Mouse (Mus musculus) embryonic facial prominence, embryonic 13.5 days (tissue): ENCODE results near the gene Lce1f. TPM values are rescaled to one million over a fixed set of nuclear protein-coding genes. Genes with fewer than 3 reads are reported as not detected.

ENCODE experiments used
- ATAC-seq: fragments of 200-750 bp; cut with Nextera tagmentation; 2 replicates; pipeline ENCODE4 v1.8.0; 2017; ENCODE audit warnings: low read depth; ENCODE audit not compliant: insufficient number of reproducible peaks, insufficient read depth, low FRiP score, low TSS enrichment
- H3K27ac ChIP-seq: fragments of 300-500 bp; sonication (generic); 2 replicates; pipeline ENCODE4 v1.5.1; 2015; ENCODE audit warnings: moderate library complexity, mild to moderate bottlenecking, inconsistent platforms
- H3K27me3 ChIP-seq: fragments of 300-500 bp; sonication (generic); 2 replicates; pipeline ENCODE4 v1.6.1; 2015; ENCODE audit warnings: mild to moderate bottlenecking, inconsistent platforms
- H3K36me3 ChIP-seq: fragments of 300-500 bp; sonication (generic); 2 replicates; pipeline ENCODE4 v1.6.1; 2015; ENCODE audit warnings: mild to moderate bottlenecking, inconsistent platforms
- H3K4me1 ChIP-seq: fragments of 300-500 bp; sonication (generic); 2 replicates; pipeline ENCODE4 v1.6.1; 2015; ENCODE audit warnings: inconsistent platforms
- H3K4me2 ChIP-seq: fragments of 300-500 bp; sonication (generic); 2 replicates; pipeline ENCODE4 v1.6.1; 2015; ENCODE audit warnings: moderate library complexity, mild to moderate bottlenecking, inconsistent platforms
- H3K4me3 ChIP-seq: fragments of 300-500 bp; sonication (generic); 2 replicates; pipeline ENCODE4 v1.5.1; 2015; ENCODE audit warnings: mild to moderate bottlenecking, inconsistent platforms
- H3K9ac ChIP-seq: fragments of 300-500 bp; sonication (generic); 2 replicates; pipeline ENCODE4 v1.6.1; 2015; ENCODE audit warnings: mild to moderate bottlenecking, inconsistent platforms
- H3K9me3 ChIP-seq: fragments of 300-500 bp; sonication (generic); 2 replicates; pipeline ENCODE4 v1.6.1; 2016; ENCODE audit warnings: inconsistent platforms
- WGBS: fragments of 180-500 bp; shearing (Covaris S2); methylation state at CpG from one replicate; pipeline ENCODE4 v1.1.7; 2015; ENCODE audit warnings: mixed read lengths; 5-methylcytosine and 5-hydroxymethylcytosine counted together
- polyA plus RNA-seq: library from polyadenylated mRNA; unstranded; fragments of >200 nt; fragmentation: Nextera tagmentation; extraction: Ambion mirVana; gene quantifications from 2 replicates; pipeline ENCODE4 v1.2.1, GENCODE M21; 2015

Gene Lce1f
- polyA plus RNA-seq, 1 experiment from 2014 or later, result not detected

GRCm38 (mm10) chr3:92678947-92679346, 41.2 kb downstream of the Lce1f start, which contains the start of gene Lce1c:
Lce1c (plus strand) TSS chr3:92679247.
- no peaks in the 10 kb centered on the region for H3K4me1 ChIP-seq
- H3K27ac ChIP-seq, result no peak within 1 kb of the TSS
- H3K9ac ChIP-seq, result no peak within 1 kb of the TSS
- 92% methylated on average over 4 of the region's 4 CpGs for WGBS
- no peaks in the 10 kb centered on the region for H3K36me3 ChIP-seq
- ATAC-seq, result no peak
- no peak within 1 kb of the TSS for H3K4me2 ChIP-seq
- H3K9me3 ChIP-seq, result no peaks in the 10 kb centered on the region
- H3K27me3 ChIP-seq, result no peaks in the 10 kb centered on the region
- no peak within 1 kb of the TSS for H3K4me3 ChIP-seq

- no peaks in the 10 kb centered on the region for H3K27me3 ChIP-seq
- no peak within 1 kb of the TSS for H3K4me2 ChIP-seq
- no peak within 1 kb of the TSS for H3K9ac ChIP-seq
- H3K9me3 ChIP-seq, result no peaks in the 10 kb centered on the region
- H3K4me3 ChIP-seq, result no peak within 1 kb of the TSS
- H3K27ac ChIP-seq, result no peak within 1 kb of the TSS
- no peak for ATAC-seq
- H3K36me3 ChIP-seq, result no peaks in the 10 kb centered on the region
- no peaks in the 10 kb centered on the region for H3K4me1 ChIP-seq
Measured at GRCm38 (mm10) chr3:92670215-92670614, 49.9 kb downstream of the Lce1f start, which contains the start of gene Lce1a2. Lce1a2 (minus strand) TSS chr3:92670315.

Other genes starting within 250 kb of the Lce1f start
- 21.6 and 26.7 TPM in 2 replicates for gene Sprr1a, start 234.5 kb downstream of the Lce1f start, polyA plus RNA-seq
- not detected in 2 replicates for gene Sprr4, start 219.9 kb downstream of the Lce1f start, polyA plus RNA-seq
- gene 2310046K23Rik, start 185.8 kb downstream of the Lce1f start, polyA plus RNA-seq, result not detected in 2 replicates
- gene Ivl, start 146.6 kb downstream of the Lce1f start, polyA plus RNA-seq, result 0.14 TPM in 1 of 2 replicates, not detected in the other
- not detected in 2 replicates for gene Smcp, start 131.4 kb downstream of the Lce1f start, polyA plus RNA-seq
- gene 2210017I01Rik, start 112.9 kb downstream of the Lce1f start, polyA plus RNA-seq, result not detected in 2 replicates
- not detected in 2 replicates for gene Lce6a, start 98.7 kb downstream of the Lce1f start, polyA plus RNA-seq
- not detected in 2 replicates for gene Lce1a1, start 72.0 kb downstream of the Lce1f start, polyA plus RNA-seq
- gene Lce1b, start 63.4 kb downstream of the Lce1f start, polyA plus RNA-seq, result not detected in 2 replicates
- gene Lce1a2, start 50.0 kb downstream of the Lce1f start, polyA plus RNA-seq, result not detected in 2 replicates
- gene Lce1c, start 41.1 kb downstream of the Lce1f start, polyA plus RNA-seq, result not detected in 2 replicates
- gene Lce1d, start 33.1 kb downstream of the Lce1f start, polyA plus RNA-seq, result not detected in 2 replicates
- gene Lce1e, start 11.3 kb downstream of the Lce1f start, polyA plus RNA-seq, result not detected in 2 replicates
- not detected in 2 replicates for gene Gm38119, start 18.7 kb upstream of the Lce1f start, polyA plus RNA-seq
- not detected in 2 replicates for gene Lce1g, start 32.0 kb upstream of the Lce1f start, polyA plus RNA-seq
- gene Lce1h, start 44.7 kb upstream of the Lce1f start, polyA plus RNA-seq, result not detected in 2 replicates
- not detected in 2 replicates for gene Lce1i, start 58.5 kb upstream of the Lce1f start, polyA plus RNA-seq
- gene Lce1j, start 70.2 kb upstream of the Lce1f start, polyA plus RNA-seq, result not detected in 2 replicates
- gene Lce1k, start 87.5 kb upstream of the Lce1f start, polyA plus RNA-seq, result not detected in 2 replicates
- gene Kprp, start 106.9 kb upstream of the Lce1f start, polyA plus RNA-seq, result not detected in 2 replicates
- not detected in 2 replicates for gene Lce1l, start 130.9 kb upstream of the Lce1f start, polyA plus RNA-seq
- not detected in 2 replicates for gene 2310050C09Rik, start 149.9 kb upstream of the Lce1f start, polyA plus RNA-seq
- 0.42 TPM in 1 of 2 replicates, not detected in the other for gene Lce3a, start 205.9 kb upstream of the Lce1f start, polyA plus RNA-seq
- gene Lce3b, start 212.6 kb upstream of the Lce1f start, polyA plus RNA-seq, result not detected in 2 replicates
- not detected in 2 replicates for gene Lce3c, start 224.1 kb upstream of the Lce1f start, polyA plus RNA-seq
- not detected in 2 replicates for gene Lce3d, start 237.0 kb upstream of the Lce1f start, polyA plus RNA-seq
- gene Lce3e, start 246.7 kb upstream of the Lce1f start, polyA plus RNA-seq, result not detected in 2 replicates